Mouse (Mus musculus): ENCODE measurements around the gene Dnajc11.

The Dnajc11 gene

DNA sequence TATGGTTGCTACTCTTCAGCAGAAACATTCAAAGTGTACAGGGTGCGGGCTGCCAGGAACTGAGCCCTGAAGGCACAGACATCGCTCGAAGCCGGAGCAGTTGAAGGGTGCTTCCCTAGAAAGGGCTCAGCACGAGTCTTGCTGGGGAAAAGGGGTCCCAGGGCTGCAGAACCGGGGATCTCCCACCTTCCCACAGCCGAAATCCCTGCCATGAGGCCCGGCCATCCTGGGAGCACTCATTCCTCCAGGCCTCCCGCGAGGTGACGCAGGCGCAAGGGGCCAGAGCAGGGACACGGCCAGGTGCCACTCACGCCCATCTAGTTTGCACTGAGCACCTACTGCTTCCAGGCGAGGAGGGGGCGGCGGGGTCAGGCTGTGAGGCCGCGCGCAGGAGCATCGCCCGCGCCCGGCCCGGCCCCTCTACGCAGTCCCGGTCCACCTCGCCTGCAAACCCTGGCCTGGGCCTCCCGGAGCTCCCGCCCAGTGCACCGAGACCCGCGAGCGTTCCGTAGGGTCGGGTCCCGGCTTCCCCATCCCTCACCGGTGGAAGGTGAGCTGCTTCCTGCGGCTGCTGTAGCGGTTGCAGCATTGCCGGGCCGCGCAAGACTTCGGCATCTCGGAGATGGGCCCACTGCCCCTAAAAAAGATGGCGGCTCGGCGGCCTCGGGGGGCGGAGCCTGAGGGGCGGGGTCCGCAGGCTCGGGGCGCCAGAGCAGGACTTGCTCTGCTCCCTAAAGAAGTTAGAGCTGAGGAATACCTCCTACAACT is 55.0 kb downstream of the Dnajc11 start, which contains the start of gene Thap3:
Gene Thap3 (minus strand): TSS at position 656 of the 768 bp plus-strand sequence.
- DNase-seq = peak; percentile 78

DNA sequence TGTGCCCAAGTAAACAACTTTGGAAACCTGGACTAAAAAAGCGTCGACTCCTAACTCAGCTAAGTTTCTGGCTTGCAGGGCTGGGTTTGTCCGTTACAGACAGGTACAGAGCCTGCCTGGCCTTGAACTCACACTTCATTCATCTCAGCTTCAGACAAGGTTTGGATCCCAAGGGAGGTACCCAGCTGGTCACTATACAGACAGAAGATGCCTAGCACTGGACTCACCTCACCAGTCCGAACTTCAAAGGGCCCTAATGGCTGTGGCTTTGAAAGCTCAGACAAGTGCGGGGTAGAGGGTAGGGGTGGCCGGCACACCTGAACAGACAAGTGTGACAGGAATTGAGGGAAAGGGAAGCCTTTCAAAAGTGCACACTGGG is 55.6 kb downstream of the Dnajc11 start:
- no peak for DNase-seq

DNA sequence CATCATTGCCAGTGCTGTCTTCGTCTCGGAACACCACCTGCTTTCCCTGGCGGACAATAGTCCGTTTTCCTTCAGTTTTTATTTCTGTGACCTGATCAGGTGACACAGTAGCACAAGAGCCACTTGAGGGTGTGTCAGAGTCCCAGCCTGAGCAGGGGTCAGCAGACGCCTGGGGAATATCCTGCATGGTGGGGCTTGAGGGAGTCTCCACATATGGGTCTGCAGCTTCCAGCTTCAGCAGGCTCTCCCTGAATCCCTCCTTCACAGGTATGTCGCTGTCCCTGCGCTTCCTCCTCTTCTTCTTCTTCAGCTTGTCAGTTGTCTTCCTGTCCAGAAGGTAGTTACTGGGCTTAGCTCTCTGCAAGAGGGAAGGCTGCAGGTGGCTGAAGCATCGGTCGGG is 58.6 kb downstream of the Dnajc11 start:
- no peak for DNase-seq

DNA sequence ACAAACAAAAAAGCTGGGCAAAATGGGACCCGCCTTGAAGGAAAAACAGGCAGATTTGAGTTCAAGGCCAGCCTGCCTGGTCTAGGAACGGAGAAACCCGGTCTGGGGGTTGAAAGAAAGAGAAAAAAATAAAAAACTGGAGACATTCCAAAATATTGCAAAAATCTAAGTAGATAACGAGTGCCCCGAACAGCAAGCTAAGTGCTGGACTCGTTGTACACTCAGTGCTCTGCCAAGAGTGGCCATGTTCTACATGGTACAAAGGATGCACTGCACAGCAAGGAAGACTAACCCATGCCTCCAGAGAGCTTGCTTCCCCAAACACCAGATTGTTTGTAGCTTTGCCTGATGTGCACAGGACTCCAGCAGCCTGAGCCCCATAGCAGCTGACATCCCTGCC is 59.5 kb downstream of the Dnajc11 start:
- DNase-seq = no peak

DNA sequence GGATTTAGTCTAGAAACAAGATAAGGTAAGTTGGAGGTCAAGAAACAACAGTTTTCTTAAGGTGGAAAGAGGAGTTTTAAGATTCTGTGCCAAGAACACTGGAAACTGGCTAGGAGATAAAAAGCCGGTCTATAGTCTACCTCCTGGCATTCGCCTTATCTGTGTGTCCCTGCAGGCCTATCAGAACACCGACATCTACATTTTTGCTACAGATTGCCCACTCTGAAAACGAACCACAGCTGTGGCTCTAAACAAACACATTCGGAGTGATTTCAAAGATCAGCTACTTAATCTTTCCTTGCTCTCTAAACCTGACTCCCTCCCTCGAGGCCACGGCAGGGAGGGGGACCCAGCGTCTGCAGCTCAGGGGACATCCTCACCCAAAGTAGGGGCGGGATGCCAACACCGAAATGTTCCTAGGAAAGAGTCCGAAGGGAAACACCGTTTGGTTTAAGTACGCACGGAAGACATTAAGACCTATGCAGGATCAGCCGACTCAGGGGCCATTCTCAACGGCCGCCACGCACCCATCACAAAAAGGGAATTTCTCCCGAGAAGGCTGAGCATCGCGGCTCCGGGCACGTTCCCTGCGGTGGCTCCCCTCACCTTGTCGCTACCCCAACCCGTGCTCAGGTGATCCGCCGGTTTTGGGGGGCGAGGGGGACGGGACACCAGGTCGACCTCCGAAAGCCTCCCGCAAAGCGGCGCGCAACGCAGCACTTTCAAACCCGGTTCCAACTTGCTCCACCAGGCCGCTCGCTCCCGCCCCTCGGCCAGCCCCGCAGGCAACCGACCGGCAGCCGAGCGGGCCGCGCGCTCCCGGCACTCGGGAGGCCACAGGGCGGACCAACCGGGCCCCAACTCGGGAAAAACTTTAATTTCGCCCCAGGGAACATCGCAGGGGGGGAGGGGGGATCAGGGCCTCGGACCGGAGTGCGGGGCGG is 61.0 kb downstream of the Dnajc11 start:
- no peak for DNase-seq

DNA sequence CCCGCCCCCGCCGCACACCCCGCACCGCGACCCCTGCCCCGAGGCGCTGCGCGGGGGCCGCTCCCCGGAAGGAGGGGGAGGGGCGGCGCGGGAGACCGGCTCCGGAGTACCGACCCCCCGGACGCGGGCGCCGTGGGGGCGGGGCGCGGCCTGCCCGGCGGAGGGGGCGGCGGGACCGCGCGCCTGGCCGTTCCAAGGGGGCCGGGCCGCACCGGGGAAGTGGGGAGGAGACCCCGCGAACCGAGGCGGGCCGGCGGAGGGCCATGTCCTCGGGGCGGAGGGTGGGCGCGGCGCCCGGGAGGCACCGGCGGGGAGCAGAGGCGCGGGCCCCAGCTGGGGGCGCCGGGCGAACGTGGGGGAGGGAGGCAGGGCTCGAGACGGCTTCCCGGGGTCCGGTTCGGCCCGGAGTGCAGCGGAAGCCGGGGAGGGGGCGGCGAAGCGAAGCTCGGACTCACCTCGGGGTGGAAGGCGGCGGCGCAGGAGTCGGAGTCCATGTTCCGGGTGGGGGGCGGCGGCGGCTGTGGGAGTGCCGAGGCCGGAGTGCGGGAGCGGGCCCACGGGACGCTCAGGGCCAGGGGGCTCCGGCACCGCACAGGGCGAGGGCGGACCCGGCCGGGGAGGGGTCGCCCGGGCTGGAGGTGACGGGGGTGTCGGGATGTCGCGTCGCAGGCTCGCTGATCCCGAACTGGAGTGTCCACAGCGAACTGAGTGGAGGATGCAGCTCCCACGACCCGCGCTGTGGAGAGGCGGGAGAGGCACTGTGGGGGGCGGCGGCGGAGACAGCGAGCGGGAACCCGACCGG is 62.1 kb downstream of the Dnajc11 start:
- peak; percentile 55 for DNase-seq

DNA sequence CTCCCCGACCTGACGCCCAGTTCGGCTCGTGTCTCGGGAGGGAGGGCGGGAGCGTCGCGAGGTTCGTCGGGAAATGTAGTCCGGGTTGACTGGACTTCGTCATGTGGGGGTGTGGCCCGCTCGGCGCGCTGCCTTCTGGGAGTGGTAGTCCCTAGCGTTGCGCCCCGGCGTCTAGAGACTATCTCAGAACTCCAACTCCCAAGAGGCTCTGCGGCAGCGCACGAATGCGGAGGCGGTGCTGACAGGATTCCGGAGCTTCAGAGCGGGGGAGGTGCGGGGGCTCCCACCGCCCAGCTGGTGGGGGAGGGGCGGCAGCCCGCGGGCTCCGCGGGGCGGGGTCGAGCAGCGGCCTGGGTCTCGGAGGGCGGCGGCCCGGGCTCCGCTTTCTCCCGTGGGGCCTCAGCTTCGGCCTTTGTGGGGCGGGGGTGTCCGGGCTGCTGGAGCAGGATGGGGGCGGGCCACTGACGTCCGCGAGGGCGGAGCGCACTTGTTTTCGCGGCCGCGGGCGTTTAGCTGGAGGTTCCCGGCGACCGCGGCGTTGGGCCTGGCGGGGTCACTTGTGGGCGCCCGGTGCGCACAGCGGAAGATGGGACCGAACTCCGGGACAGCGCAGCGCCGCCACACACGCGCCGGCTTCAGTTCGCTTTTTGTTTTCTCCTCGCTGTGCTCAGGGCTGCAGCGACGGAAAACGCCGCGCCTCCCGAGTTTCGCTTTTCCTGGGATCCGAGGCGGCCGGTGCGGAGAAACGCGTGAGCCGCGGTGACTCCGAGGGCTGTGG is 62.9 kb downstream of the Dnajc11 start, which contains the start of gene Phf13:
Gene Phf13 (minus strand): TSS at position 86 of the 778 bp plus-strand sequence.
- DNase-seq = peak; percentile 99

DNA sequence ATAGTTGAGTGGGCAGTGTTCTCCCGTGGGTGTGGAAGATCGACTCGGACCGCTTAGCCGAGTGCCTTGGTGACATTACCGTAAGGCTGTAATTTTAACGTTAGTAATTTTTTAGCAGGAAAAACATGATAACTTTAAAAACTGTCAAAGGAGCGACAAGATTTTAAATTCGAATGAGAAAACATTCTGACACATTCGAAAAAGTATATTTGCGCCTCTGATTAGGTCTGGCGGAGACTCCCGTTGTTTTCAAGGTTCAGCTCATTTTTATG is 63.4 kb downstream of the Dnajc11 start:
- DNase-seq = no peak

DNA sequence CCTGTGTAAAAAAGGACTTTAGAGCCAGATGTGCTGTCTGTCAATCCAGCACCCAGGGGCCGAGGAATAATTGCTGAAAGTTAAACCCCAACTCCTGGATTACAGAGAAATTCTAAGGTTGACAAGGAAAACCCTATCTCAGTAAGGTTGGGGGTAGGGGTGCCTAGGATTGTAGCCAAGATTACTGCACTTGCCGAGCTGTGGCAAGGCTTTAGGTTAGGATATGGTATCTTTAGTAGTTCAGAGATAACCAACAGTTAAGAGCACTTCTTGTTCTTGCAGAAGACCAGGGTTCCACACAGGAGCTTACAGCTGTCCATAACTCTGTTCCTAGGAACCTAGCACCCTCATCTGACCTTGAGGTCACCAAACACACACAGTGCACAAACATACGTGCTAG is 64.2 kb downstream of the Dnajc11 start:
- no peak for DNase-seq

DNA sequence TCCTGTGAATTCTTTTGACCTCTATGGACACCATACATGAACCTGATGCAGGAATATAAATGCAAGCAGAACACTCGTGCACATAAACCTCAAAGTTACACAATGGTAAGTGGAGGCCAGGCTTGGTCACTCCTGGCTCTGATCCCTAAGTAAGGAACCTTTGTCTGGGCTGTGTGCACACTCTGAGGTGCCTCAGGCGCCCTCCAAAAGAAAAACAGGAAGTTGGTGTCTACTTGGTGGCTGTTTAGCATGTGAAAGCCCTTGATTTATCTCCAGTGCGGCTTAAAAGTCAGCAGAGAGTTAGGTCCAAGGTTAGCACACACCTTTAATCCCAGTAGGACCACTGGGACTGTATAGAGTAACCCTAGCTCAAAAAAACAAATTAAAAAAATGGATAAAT is 66.0 kb downstream of the Dnajc11 start:
- no peak for DNase-seq

DNA sequence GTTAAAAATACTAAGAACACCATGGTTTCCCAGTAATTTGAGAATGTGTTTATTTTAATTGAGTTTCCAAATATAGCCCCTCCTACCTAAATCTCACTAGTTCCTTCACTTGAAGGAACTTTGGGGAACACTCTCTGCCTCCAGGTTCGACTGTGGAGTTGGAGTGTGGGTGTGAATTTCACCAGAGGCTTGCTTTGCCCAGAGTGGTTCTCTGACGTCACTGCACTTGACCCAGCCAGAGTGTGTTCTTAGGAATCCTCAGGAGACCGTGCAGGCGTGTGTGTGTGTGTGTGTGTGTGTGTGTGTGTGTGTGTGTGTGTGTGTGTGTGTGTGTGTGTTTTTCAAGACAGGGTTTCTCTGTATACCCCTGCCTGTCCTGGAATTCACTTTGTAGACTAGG is 67.4 kb downstream of the Dnajc11 start:
- no peak for DNase-seq

DNA sequence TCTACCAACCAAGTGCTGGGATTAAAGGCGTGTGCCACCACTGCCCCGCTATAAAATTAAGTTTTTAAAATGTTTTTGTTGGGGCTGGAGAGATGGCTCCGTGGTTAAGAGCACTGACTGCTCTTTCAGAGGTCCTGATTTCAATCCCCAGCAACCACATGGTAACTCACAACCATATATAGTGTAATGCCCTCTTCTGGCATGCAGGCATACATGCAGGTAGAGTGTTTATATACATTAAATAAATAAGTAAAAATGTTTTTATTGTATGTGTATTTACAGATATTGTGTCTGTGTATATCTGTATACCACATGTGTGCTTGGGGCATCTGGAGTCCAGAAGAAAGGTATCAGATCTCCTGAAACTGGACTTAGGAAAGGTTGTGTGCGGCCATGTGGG is 67.8 kb downstream of the Dnajc11 start:
- no peak for DNase-seq

DNA sequence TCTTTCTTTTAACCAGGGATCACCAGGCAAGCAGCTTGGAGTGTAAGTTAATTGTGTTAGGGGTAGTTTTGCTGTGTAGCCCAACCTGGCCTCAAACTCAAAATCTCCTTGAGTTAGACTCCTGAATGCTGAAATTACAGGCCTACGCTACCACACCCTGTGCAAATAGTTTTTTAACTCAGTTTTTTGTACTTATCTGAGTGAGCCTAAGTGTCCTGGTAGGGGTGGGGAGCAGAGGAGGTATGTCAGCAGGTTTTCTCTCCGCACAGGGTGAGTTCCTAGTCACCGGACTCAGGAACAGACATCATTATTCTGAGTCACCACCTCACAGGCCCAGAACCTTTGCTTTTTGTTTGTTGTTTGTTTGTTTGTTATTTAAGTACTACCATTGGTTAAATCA is 68.6 kb downstream of the Dnajc11 start:
- DNase-seq = no peak

DNA sequence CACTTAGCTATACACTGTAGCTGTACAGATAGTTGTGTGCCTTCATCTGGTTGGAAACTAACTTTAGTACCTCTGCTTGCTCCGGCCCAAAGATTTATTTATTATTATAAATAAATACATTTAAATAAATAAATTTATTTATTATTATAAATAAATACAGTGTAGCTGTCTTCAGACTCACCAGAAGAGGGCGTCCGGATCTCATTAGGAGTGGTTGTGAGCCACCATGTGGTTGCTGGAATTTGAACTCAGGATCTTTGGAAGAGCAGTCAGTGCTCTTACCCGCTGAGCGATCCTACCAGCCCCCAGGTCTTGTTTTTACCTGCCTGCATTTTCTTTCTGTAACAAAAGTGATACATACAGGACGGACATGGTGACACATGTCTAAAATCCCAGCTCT is 72.6 kb downstream of the Dnajc11 start:
- no peak for DNase-seq

DNA sequence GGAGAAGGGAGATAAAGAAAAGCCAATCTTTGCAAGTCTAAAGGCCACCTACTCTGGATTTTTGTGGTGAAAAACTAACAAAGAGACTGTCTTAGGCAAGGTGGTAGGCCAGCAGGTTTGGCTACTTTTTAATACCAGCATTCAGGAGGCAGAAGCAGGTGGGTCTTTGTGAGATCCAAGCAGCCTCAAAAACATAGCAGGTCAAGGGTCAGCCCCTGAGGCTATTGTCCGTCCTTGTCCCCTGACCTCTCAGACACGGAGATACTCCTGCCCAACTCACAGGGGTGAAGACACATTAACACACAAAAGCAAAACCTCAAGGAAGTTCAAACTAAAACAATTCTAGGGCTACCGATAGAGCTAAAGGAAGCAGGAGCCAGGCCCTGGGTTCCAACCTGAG is 73.3 kb downstream of the Dnajc11 start:
- no peak for DNase-seq

DNA sequence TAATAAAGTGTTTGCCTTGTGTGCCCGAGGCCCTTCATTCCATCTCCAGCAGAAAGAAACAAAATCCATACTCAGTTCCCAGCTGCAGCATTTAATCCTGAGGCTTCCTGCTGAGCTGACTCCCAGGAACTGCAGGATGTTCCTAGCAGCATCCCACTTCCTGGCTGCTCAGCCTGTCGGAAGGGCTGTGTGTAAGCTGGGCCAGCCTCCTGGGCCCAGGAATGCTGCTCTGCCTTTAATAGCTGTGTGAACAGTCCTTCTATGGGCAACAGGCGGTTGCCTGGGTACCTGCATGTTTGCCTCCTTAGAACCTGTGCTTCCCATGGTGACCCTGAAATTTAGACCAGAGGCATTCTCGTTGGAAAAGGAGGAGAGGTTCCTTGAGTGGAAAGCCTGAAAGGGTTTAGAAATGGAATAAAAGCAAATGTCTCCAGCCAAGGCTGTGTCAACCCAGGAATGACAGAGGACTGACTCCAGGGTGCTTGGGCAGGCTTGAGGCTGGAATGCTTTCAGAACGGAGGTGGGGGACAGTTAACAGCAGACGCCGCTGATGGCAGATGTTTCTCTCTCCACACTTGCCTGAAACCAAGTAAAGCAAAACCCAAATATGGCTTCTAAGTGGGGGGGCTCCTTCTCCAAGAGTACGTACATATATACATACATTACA is 74.1 kb downstream of the Dnajc11 start:
- no peak for DNase-seq

DNA sequence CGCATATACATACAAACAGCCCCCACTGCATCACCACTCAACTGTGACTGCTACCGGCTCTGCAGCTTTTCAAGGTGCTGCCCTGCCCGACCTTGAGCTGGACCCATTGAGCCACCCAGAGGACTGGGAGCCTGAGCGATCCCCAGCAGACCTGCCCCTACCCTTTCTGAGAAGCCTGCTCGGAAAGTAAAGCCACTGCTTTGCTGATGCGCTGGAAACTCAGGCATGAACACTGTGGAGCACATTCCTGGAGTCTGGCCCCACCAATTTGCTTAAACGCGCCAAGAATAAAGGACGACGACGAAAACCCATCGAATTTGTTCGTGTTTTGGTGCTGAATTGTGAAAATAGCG is 74.6 kb downstream of the Dnajc11 start:
- no peak for DNase-seq

DNA sequence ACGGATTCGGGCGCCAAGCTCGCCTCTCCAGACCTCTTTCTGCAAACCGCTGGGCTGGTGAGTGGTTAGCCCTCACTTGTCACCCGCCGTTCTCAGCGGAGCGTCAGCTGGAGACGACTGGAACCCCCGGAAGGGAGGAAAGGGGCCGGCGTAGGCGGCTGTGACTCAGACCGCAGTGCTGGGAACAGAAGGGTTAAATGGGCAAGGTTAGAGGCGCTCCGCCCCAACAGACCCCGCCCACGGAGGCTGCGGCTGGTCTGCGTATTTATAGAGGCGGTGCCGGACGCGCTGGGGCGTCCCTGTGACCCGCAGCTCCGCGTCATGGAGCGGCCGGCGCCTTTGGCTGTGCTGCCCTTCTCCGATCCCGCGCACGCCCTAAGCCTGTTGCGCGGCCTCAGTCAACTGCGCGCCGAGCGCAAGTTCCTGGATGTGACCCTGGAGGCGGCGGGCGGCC is 75.2 kb downstream of the Dnajc11 start, which contains the start of gene Klhl21:
Gene Klhl21 (plus strand): TSS at position 182 of the 454 bp plus-strand sequence.
- DNase-seq = peak; percentile 91

DNA sequence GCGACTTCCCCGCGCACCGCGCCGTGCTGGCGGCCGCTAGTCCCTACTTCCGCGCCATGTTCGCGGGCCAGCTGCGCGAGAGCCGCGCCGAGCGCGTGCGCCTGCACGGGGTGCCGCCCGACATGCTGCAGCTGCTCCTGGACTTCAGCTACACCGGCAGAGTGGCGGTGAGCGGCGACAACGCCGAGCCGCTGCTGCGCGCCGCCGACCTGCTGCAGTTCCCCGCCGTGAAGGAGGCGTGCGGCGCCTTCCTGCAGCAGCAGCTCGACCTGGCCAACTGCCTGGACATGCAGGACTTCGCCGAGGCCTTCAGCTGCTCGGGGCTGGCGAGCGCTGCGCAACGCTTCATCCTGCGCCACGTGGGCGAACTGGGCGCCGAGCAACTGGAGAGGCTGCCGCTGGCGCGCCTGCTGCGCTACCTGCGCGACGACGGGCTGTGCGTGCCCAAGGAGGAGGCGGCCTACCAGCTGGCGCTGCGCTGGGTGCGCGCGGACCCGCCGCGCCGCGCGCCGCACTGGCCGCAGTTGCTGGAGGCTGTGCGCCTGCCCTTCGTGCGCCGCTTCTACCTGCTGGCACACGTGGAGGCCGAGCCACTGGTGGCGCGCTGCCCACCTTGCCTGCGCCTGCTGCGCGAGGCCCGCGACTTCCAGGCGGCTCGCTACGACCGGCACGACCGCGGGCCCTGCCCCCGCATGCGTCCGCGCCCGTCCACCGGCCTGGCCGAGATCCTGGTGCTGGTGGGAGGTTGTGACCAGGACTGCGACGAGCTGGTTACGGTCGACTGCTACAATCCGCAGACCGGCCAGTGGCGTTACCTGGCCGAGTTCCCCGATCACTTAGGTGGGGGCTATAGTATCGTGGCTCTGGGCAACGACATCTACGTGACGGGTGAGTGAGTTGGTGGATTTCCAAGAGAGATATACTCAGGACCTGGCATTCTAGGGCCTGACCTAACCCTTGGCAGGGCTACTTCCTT is 75.9 kb downstream of the Dnajc11 start:
- DNase-seq = peak; percentile 78

DNA sequence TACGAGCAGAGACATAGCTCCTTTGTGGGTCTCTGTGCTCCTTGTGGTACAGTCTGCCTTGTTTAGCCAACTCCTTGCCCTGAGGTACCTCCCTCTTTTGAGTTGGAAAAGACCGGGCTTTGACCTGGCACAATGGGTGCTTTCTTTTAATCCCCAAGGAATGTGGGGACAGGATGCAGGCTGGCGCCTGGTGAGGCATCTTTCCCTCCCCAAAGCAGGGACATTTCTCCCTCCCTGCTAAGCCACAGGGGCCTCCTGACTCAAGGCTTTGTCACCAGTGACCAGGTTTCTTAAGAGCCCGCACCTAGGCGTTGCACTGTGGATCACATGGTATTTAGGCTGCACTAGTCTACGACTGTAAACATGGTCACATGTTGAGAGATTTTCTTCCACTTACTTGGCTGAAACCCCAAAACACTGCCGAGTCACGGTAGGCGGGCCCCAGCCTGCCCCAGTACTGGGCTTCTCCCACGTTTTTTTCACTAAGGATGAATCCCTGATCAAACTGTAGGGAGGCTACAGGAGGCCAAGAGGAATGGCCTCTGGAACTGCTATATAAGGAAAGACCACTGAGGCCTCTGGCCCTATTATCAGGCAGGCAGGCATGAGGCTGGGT is 76.7 kb downstream of the Dnajc11 start:
- no peak for DNase-seq
